Mouse (Mus musculus) B cell, adult 67 days (primary cell): Measurements from ENCODE around the gene Kcns3. TPM values are rescaled to one million over a fixed set of nuclear protein-coding genes. Genes with fewer than 3 reads are reported as not detected.

Source experiments
- total RNA-seq, 2 experiments: library from RNA; stranded (reverse); gene quantifications; 4 replicates each; pipeline ENCODE4 v1.2.4; 2023

The Kcns3 gene
- not detected for total RNA-seq

DNA sequence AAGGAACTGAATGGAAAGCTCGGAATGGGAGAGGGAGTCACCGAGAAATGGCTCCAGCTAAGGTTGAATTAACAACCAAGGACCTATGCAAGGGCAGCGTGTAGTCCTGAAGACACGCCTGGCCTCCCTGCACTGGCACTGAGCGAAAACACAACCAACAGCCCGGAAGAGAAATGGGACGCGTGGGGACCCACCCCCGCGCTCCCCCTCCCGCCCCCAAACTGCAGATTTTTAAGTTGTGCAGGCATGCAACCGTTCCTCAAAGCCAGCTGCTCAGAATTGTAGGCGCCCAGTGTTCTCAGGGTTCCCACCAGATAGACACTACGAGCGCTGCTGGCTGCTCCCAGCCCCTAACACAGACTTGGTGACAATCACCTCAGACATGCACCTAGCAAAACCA lies at the start of gene Kcns3:
Gene Kcns3, minus strand, starts transcription at position 42 of the 400 bp plus-strand sequence.

Other genes with a start within 250 kb of the Kcns3 start
- gene Msgn1, start 57.9 kb upstream of the Kcns3 start, total RNA-seq, result not detected
- 1 to 10 TPM; 5.4 to 7.1 TPM for gene Gen1, start 114.7 kb upstream of the Kcns3 start, total RNA-seq
- 100 to 1,000 TPM; 160 to 210 TPM for gene Smc6, start 114.8 kb upstream of the Kcns3 start, total RNA-seq